In genomic region chr9:118488138-118488895, GRCm38 (mm10) we compare ENCODE assay signal across 9 mouse cellular contexts. TPM values are rescaled to one million over a fixed set of nuclear protein-coding genes. Genes with fewer than 3 reads are reported as not detected.
DNase-seq lines count a peak whose midpoint lies in the region; ATAC-seq lines count a peak whose summit lies in the region.
"Had no signal": no experiment of that assay in that cellular context is flagged by ENCODE, and none has a peak within 500 bp of the region (broad histone marks: within the 10 kb centered on the region; RNA-seq: fewer than 3 reads in every experiment).

No protein-coding gene starts in this region.

- no peaks in the 10 kb centered on the region for H3K9me3 ChIP-seq in heart, embryonic 12.5 days (replicated peaks)
- no peaks in the 10 kb centered on the region for H3K9me3 ChIP-seq in kidney, embryonic 15.5 days (replicated peaks)

- 1% methylated on average over 28 of the region's 28 CpGs for WGBS in heart, embryonic 12.5 days
- under 1% methylated on average over 28 of the region's 28 CpGs for WGBS in kidney, embryonic 15.5 days

- peak overlapping the region; percentile 89 for H3K4me2 ChIP-seq in heart, embryonic 12.5 days
- peak overlapping the region; percentile 68 for H3K4me2 ChIP-seq in kidney, embryonic 15.5 days

- H3K9ac ChIP-seq in heart, embryonic 12.5 days = peak overlapping the region; percentile 65
- peak overlapping the region; percentile 26; the same call in 1 of the 2 replicates for H3K9ac ChIP-seq in kidney, embryonic 15.5 days

- peak; percentile 43 for DNase-seq in urinary bladder, postnatal 25 days (ENCODE audit: low spot score)
- no peak for DNase-seq in urinary bladder, postnatal 4 days (ENCODE audit: low spot score in 2 of 2)
- DNase-seq in cerebellum, postnatal 14 days = peak; percentile 70 to 74
- peak; percentile 47 for DNase-seq in lung, postnatal 14 days
- peak; percentile 81 for DNase-seq in retina, postnatal 1 day
- DNase-seq in layer of hippocampus, adult 11-12 months (ENCODE audit: low spot score) = no peak

- H3K4me3 ChIP-seq in heart, embryonic 12.5 days = peak overlapping the region; percentile 53
- H3K4me3 ChIP-seq in kidney, embryonic 15.5 days (replicated peaks) = peak overlapping the region; percentile 40
- H3K4me3 ChIP-seq: erythroblast, embryonic 14.5 days had no signal

- peaks cover 13% of the 10 kb centered on the region for H3K4me1 ChIP-seq in heart, embryonic 12.5 days (replicated peaks)
- peaks cover 36% of the 10 kb centered on the region for H3K4me1 ChIP-seq in kidney, embryonic 15.5 days

- peaks cover 45% of the 10 kb centered on the region for H3K27me3 ChIP-seq in heart, embryonic 12.5 days (replicated peaks)
- peaks cover 88% of the 10 kb centered on the region for H3K27me3 ChIP-seq in kidney, embryonic 15.5 days

- H3K36me3 ChIP-seq in heart, embryonic 12.5 days = no peaks in the 10 kb centered on the region
- no peaks in the 10 kb centered on the region for H3K36me3 ChIP-seq in kidney, embryonic 15.5 days

- peak; percentile 49; the same call in 1 of the 2 replicates for ATAC-seq in heart, embryonic 12.5 days (ENCODE audit: insufficient number of reproducible peaks, low FRiP score)
- 0 out of 2 replicates have a peak, but pooled peaks have one; percentile 48 for ATAC-seq in kidney, embryonic 15.5 days (replicated peaks; ENCODE audit: low FRiP score)

- no peak overlapping the region for H3K27ac ChIP-seq in heart, embryonic 12.5 days (ENCODE audit: poor library complexity, severe bottlenecking)
- H3K27ac ChIP-seq in kidney, embryonic 15.5 days = no peak overlapping the region

RNA-seq across cellular contexts. Expression of gene Eomes, which starts 10.3 kb away (rescaled TPM):
- 0.08 and 0.11 TPM in 2 replicates for polyA plus RNA-seq in heart, embryonic 12.5 days (2016; fragmentation: Nextera tagmentation; extraction: Ambion mirVana)
- 0.09 TPM in 1 of 2 replicates, not detected in the other for polyA plus RNA-seq in kidney, embryonic 15.5 days (2015; fragmentation: Nextera tagmentation; extraction: Ambion mirVana)
- polyA plus RNA-seq: erythroblast, embryonic 14.5 days had no signal

RNA-seq across cellular contexts. Expression of gene Golga4, which starts 17.8 kb away (rescaled TPM):
- 74.8 and 75.5 TPM in 2 replicates for polyA plus RNA-seq in heart, embryonic 12.5 days (2016; fragmentation: Nextera tagmentation; extraction: Ambion mirVana)
- polyA plus RNA-seq in kidney, embryonic 15.5 days (2015; fragmentation: Nextera tagmentation; extraction: Ambion mirVana) = 56.5 and 58.7 TPM in 2 replicates

Comparison
In these comparisons a context has a peak if more than half of its experiments do, and no peak if none do; other contexts are left out.
1. DNase-seq: peak in urinary bladder, postnatal 25 days (single experiment), cerebellum, postnatal 14 days (2 of 2), lung, postnatal 14 days (single experiment) and retina, postnatal 1 day (single experiment); none in urinary bladder, postnatal 4 days (0 of 2) and layer of hippocampus, adult 11-12 months (single experiment).